Mouse (Mus musculus) neural tube, embryonic 14.5 days (tissue): Measurements from ENCODE around the gene Lrig3. TPM values are rescaled to one million over a fixed set of nuclear protein-coding genes. Genes with fewer than 3 reads are reported as not detected.

ENCODE experiments used
- ATAC-seq: fragments of 200-750 bp; cut with Nextera tagmentation; 2 replicates; pipeline ENCODE4 v1.8.0; 2017; ENCODE audit warnings: low read depth, mild to moderate bottlenecking, moderate TSS enrichment, moderate library complexity
- H3K27ac ChIP-seq: fragments of 300-500 bp; sonication (generic); 2 replicates; pipeline ENCODE4 v1.5.1; 2014; ENCODE audit warnings: low read depth, mild to moderate bottlenecking, control low read depth, low read length, moderate library complexity, mixed read lengths
- H3K27me3 ChIP-seq: fragments of 300-500 bp; sonication (generic); 2 replicates; pipeline ENCODE4 v1.6.1; 2014; ENCODE audit warnings: low read length; ENCODE audit not compliant: control insufficient read depth, insufficient read depth
- H3K36me3 ChIP-seq: fragments of 300-500 bp; sonication (generic); 2 replicates; pipeline ENCODE4 v1.6.1; 2014; ENCODE audit warnings: low read length, mixed read lengths; ENCODE audit not compliant: control insufficient read depth, insufficient read depth
- H3K4me1 ChIP-seq: fragments of 300-500 bp; sonication (generic); 2 replicates; pipeline ENCODE4 v1.6.1; 2014; ENCODE audit warnings: low read length; ENCODE audit not compliant: control insufficient read depth, insufficient read depth
- H3K4me2 ChIP-seq: fragments of 300-500 bp; sonication (generic); 2 replicates; pipeline ENCODE4 v1.6.1; 2014; ENCODE audit warnings: mild to moderate bottlenecking, low read depth, low read length, control low read depth
- H3K4me3 ChIP-seq: fragments of 300-500 bp; sonication (generic); 2 replicates; pipeline ENCODE4 v1.5.1; 2014; ENCODE audit warnings: low read depth, low read length, control low read depth, mixed read lengths
- H3K9ac ChIP-seq: fragments of 300-500 bp; sonication (generic); replicated peaks from 2 replicates; pipeline ENCODE4 v1.6.1; 2014; ENCODE audit warnings: low read depth, mild to moderate bottlenecking, control low read depth, low read length, mixed read lengths
- H3K9me3 ChIP-seq: fragments of 300-500 bp; sonication (generic); 2 replicates; pipeline ENCODE4 v1.6.1; 2016; ENCODE audit warnings: low read length; ENCODE audit not compliant: control insufficient read depth
- WGBS: fragments of 180-500 bp; shearing (Covaris S2); extraction: QIAGEN DNeasy Blood & Tissue Kit; methylation state at CpG from one replicate; pipeline ENCODE4 v1.1.7; 2014; 5-methylcytosine and 5-hydroxymethylcytosine counted together
- polyA plus RNA-seq: library from polyadenylated mRNA; unstranded; fragments of >200 nt; fragmentation: Nextera tagmentation; extraction: Ambion mirVana; gene quantifications from 2 replicates; pipeline ENCODE4 v1.2.1, GENCODE M21; 2014

The Lrig3 gene
- polyA plus RNA-seq, 1 experiment from 2014 or later, result 1.8 TPM

GRCm38 (mm10) chr10:125937517-125938497 is 28.2 kb upstream of the Lrig3 start:
- H3K9ac ChIP-seq, result no peak overlapping the region
- no peaks in the 10 kb centered on the region for H3K4me1 ChIP-seq
- ATAC-seq, result no peak
- H3K27ac ChIP-seq, result no peak overlapping the region
- H3K9me3 ChIP-seq, result no peaks in the 10 kb centered on the region
- no peak overlapping the region for H3K4me3 ChIP-seq
- H3K36me3 ChIP-seq, result no peaks in the 10 kb centered on the region
- 80% methylated on average over 11 of the region's 11 CpGs for WGBS
- no peak overlapping the region for H3K4me2 ChIP-seq
- H3K27me3 ChIP-seq, result no peaks in the 10 kb centered on the region

- 70% methylated on average over 12 of the region's 12 CpGs for WGBS
- H3K4me3 ChIP-seq, result no peak overlapping the region
Measured at GRCm38 (mm10) chr10:125938528-125939402, 27.2 kb upstream of the Lrig3 start.

GRCm38 (mm10) chr10:125940316-125941059 is 25.5 kb upstream of the Lrig3 start:
- 83% methylated on average over 11 of the region's 11 CpGs for WGBS
- Histone ChIP-seq H3K27me3 (no peaks in the 10 kb centered on the region), H3K9me3 (no peaks in the 10 kb centered on the region), H3K4me3 (no peak overlapping the region), H3K9ac (no peak overlapping the region), H3K4me2 (no peak overlapping the region), H3K36me3 (no peaks in the 10 kb centered on the region), H3K27ac (no peak overlapping the region), H3K4me1 (no peaks in the 10 kb centered on the region)
- no peak for ATAC-seq

More at GRCm38 (mm10) chr10:125938528-125939402, 27.2 kb upstream of the Lrig3 start:
- H3K9ac ChIP-seq, result no peak overlapping the region
- H3K4me2 ChIP-seq, result no peak overlapping the region
- no peaks in the 10 kb centered on the region for H3K4me1 ChIP-seq
- H3K27ac ChIP-seq, result no peak overlapping the region
- ATAC-seq, result no peak
- H3K9me3 ChIP-seq, result no peaks in the 10 kb centered on the region
- H3K36me3 ChIP-seq, result no peaks in the 10 kb centered on the region
- no peaks in the 10 kb centered on the region for H3K27me3 ChIP-seq

GRCm38 (mm10) chr10:125943098-125943497 is 22.9 kb upstream of the Lrig3 start:
- H3K9ac ChIP-seq, result no peak overlapping the region
- no peak overlapping the region for H3K4me2 ChIP-seq
- no peaks in the 10 kb centered on the region for H3K4me1 ChIP-seq
- no peak for ATAC-seq
- no peaks in the 10 kb centered on the region for H3K27me3 ChIP-seq
- H3K9me3 ChIP-seq, result no peaks in the 10 kb centered on the region
- H3K36me3 ChIP-seq, result no peaks in the 10 kb centered on the region
- no peak overlapping the region for H3K27ac ChIP-seq
- H3K4me3 ChIP-seq, result no peak overlapping the region
- 60% methylated on average over 5 of the region's 5 CpGs for WGBS

GRCm38 (mm10) chr10:125944762-125945504 is 21.0 kb upstream of the Lrig3 start:
- no peaks in the 10 kb centered on the region for H3K36me3 ChIP-seq
- H3K27me3 ChIP-seq, result no peaks in the 10 kb centered on the region
- H3K4me1 ChIP-seq, result no peaks in the 10 kb centered on the region
- no peak for ATAC-seq
- no peak overlapping the region for H3K9ac ChIP-seq
- 67% methylated on average over 11 of the region's 11 CpGs for WGBS
- no peak overlapping the region for H3K4me3 ChIP-seq
- no peak overlapping the region for H3K27ac ChIP-seq
- H3K9me3 ChIP-seq, result no peaks in the 10 kb centered on the region
- no peak overlapping the region for H3K4me2 ChIP-seq

- no peak overlapping the region for H3K4me3 ChIP-seq
- H3K9ac ChIP-seq, result no peak overlapping the region
- H3K36me3 ChIP-seq, result no peaks in the 10 kb centered on the region
- H3K4me2 ChIP-seq, result no peak overlapping the region
- no peaks in the 10 kb centered on the region for H3K4me1 ChIP-seq
- H3K27me3 ChIP-seq, result no peaks in the 10 kb centered on the region
- H3K9me3 ChIP-seq, result no peaks in the 10 kb centered on the region
- no peak for ATAC-seq
- H3K27ac ChIP-seq, result no peak overlapping the region
- WGBS, result 49% methylated on average over 15 of the region's 15 CpGs
Measured at GRCm38 (mm10) chr10:125948842-125949474, 17.0 kb upstream of the Lrig3 start.

GRCm38 (mm10) chr10:125951633-125952032 is 14.3 kb upstream of the Lrig3 start:
- 78% methylated on average over 5 of the region's 5 CpGs for WGBS
- no peak overlapping the region for H3K27ac ChIP-seq
- H3K4me1 ChIP-seq, result no peaks in the 10 kb centered on the region
- H3K9me3 ChIP-seq, result no peaks in the 10 kb centered on the region
- no peak for ATAC-seq
- H3K36me3 ChIP-seq, result no peaks in the 10 kb centered on the region
- no peak overlapping the region for H3K4me2 ChIP-seq
- no peak overlapping the region for H3K4me3 ChIP-seq
- no peak overlapping the region for H3K9ac ChIP-seq
- H3K27me3 ChIP-seq, result no peaks in the 10 kb centered on the region

- H3K27me3 ChIP-seq, result no peaks in the 10 kb centered on the region
- ATAC-seq, result no peak
- no peak overlapping the region for H3K27ac ChIP-seq
Measured at GRCm38 (mm10) chr10:125954343-125954742, 11.6 kb upstream of the Lrig3 start.

More at GRCm38 (mm10) chr10:125954343-125954742, 11.6 kb upstream of the Lrig3 start:
- Histone ChIP-seq H3K4me1 (no peaks in the 10 kb centered on the region), H3K4me2 (no peak overlapping the region), H3K36me3 (no peaks in the 10 kb centered on the region), H3K4me3 (no peak overlapping the region), H3K9ac (no peak overlapping the region), H3K9me3 (no peaks in the 10 kb centered on the region)
- WGBS, result 88% methylated on average over 7 of the region's 7 CpGs
